In the genomic region with DNA sequence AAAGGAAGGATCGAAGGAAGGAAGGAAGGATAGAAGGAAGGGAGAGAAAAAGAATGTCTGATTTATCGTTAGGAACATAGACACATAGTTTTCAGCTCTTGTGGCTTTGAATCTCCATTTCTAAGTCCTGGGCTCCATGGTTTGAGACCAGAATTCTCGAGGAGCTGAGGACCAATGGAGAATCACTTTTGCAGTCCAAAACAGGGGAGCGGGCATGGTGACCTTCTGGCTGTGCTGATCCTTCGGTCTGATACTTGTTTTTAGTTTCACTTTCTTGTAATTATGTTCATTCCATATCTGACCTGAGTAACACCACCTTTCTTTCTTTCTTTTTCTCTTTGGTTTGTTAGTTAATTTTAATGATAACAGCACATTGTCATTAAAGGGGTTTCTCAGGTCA, we compare ENCODE assay signal across 11 mouse cellular contexts. TPM values are rescaled to one million over a fixed set of nuclear protein-coding genes. Genes with fewer than 3 reads are reported as not detected.
DNase-seq lines count a peak whose midpoint lies in the region; ATAC-seq and TF ChIP-seq lines count a peak whose summit lies in the region.
"Had no signal": no experiment of that assay in that cellular context is flagged by ENCODE, and none has a peak within 500 bp of the region (broad histone marks: within the 10 kb centered on the region; RNA-seq: fewer than 3 reads in every experiment).

No protein-coding gene starts in this region.

- no peak for ATAC-seq in kidney, embryonic 16.5 days (ENCODE audit: low FRiP score, low TSS enrichment)
- ATAC-seq in CD4-positive, CD25-positive, alpha-beta regulatory T cell, adult 4 months: peak; percentile 66
- ATAC-seq in liver, embryonic 16.5 days (ENCODE audit: low read depth): no peak
- ATAC-seq in cerebellum, adult (ENCODE audit: insufficient number of reproducible peaks, low FRiP score, low TSS enrichment): no peak
- ATAC-seq in midbrain, embryonic 13.5 days: no peak

- H3K9ac ChIP-seq in kidney, embryonic 16.5 days (replicated peaks; ENCODE audit: low read length): no peak overlapping the region
- no peak overlapping the region for H3K9ac ChIP-seq in liver, embryonic 16.5 days (ENCODE audit: low read depth, low read length)
- no peak overlapping the region for H3K9ac ChIP-seq in midbrain, embryonic 13.5 days (replicated peaks)

- peak overlapping the region; percentile 27; the same call in 1 of the 2 replicates for H3K4me2 ChIP-seq in kidney, embryonic 16.5 days (replicated peaks; ENCODE audit: low read depth, low read length)
- no peak overlapping the region; the same call in 1 of the 2 replicates for H3K4me2 ChIP-seq in liver, embryonic 16.5 days (ENCODE audit: low read depth, low read length)
- H3K4me2 ChIP-seq in midbrain, embryonic 13.5 days (replicated peaks): no peak overlapping the region
- H3K4me2 ChIP-seq: heart, embryonic 11.5 days; midbrain, embryonic 11.5 days had no signal

- no peaks in the 10 kb centered on the region for H3K9me3 ChIP-seq in kidney, embryonic 16.5 days (ENCODE audit: low read length)
- H3K9me3 ChIP-seq in liver, embryonic 16.5 days (replicated peaks; ENCODE audit: control insufficient read depth, low read length): no peaks in the 10 kb centered on the region
- no peaks in the 10 kb centered on the region for H3K9me3 ChIP-seq in midbrain, embryonic 13.5 days

- no peak overlapping the region for H3K4me3 ChIP-seq in kidney, embryonic 16.5 days (ENCODE audit: low read length)
- H3K4me3 ChIP-seq in cortical plate, adult 2 months (ENCODE audit: insufficient read depth, low read length): peak overlapping the region; percentile 18; the same call in 1 of the 2 replicates
- H3K4me3 ChIP-seq in liver, embryonic 16.5 days (ENCODE audit: low read depth, low read length): 0 out of 2 replicates have a peak overlapping the region, but pooled peaks have one; percentile 16
- no peak overlapping the region for H3K4me3 ChIP-seq in midbrain, embryonic 13.5 days (replicated peaks)

- WGBS in kidney, embryonic 16.5 days: 68% methylated on average over 5 of the region's 5 CpGs
- 47% methylated on average over 5 of the region's 5 CpGs for WGBS in liver, embryonic 16.5 days (ENCODE audit: insufficient replicate concordance)
- 69% methylated on average over 5 of the region's 5 CpGs for WGBS in midbrain, embryonic 13.5 days

- H3K4me1 ChIP-seq in kidney, embryonic 16.5 days (ENCODE audit: insufficient read depth, low read length): peaks cover 10% of the 10 kb centered on the region; the same call in 1 of the 2 replicates
- H3K4me1 ChIP-seq in cortical plate, adult 2 months (ENCODE audit: control insufficient read depth, insufficient read depth, low read length): peaks cover 6% of the 10 kb centered on the region; the same call in 1 of the 2 replicates
- no peaks in the 10 kb centered on the region for H3K4me1 ChIP-seq in liver, embryonic 16.5 days (ENCODE audit: control insufficient read depth, low read depth, low read length)
- H3K4me1 ChIP-seq in midbrain, embryonic 13.5 days (replicated peaks): peaks cover 18% of the 10 kb centered on the region

- no peak for TF ChIP-seq POLR2A in cortical plate, adult 2 months (IDR thresholded peaks at IDR 0.05; ENCODE audit: extremely low read depth, insufficient read depth, low read length)

- H3K27ac ChIP-seq in kidney, embryonic 16.5 days (ENCODE audit: low read length): no peak overlapping the region
- no peak overlapping the region for H3K27ac ChIP-seq in cortical plate, adult 2 months (ENCODE audit: insufficient read depth, low read length)
- no peak overlapping the region for H3K27ac ChIP-seq in liver, embryonic 16.5 days (ENCODE audit: low read length)
- no peak overlapping the region for H3K27ac ChIP-seq in midbrain, embryonic 13.5 days

- no peak for TF ChIP-seq CTCF in cortical plate, adult 2 months (IDR thresholded peaks at IDR 0.05; ENCODE audit: extremely low read depth, insufficient read depth, low read length)

- H3K36me3 ChIP-seq in kidney, embryonic 16.5 days (ENCODE audit: insufficient read depth, low read length): no peaks in the 10 kb centered on the region
- no peaks in the 10 kb centered on the region for H3K36me3 ChIP-seq in liver, embryonic 16.5 days (ENCODE audit: control insufficient read depth, insufficient read depth)
- no peaks in the 10 kb centered on the region for H3K36me3 ChIP-seq in midbrain, embryonic 13.5 days

- no peaks in the 10 kb centered on the region for H3K27me3 ChIP-seq in kidney, embryonic 16.5 days (ENCODE audit: insufficient read depth, low read length)
- no peaks in the 10 kb centered on the region for H3K27me3 ChIP-seq in liver, embryonic 16.5 days (ENCODE audit: control insufficient read depth, insufficient read depth, low read depth, low read length)
- no peaks in the 10 kb centered on the region for H3K27me3 ChIP-seq in midbrain, embryonic 13.5 days

- DNase-seq in kidney, postnatal 36 days: no peak
- DNase-seq in heart, adult 9 months (ENCODE audit: low spot score in 2 of 2): no peak
- DNase-seq: thymus, adult 18-20 months had no signal

RNA-seq across cellular contexts. Expression of a gene that starts 29.2 kb away (rescaled TPM):
- 130 and 138 TPM in 2 replicates for polyA plus RNA-seq in kidney, embryonic 16.5 days (2015; fragmentation: Nextera tagmentation; extraction: Ambion mirVana)
- polyA plus RNA-seq in CD4-positive, CD25-positive, alpha-beta regulatory T cell, adult 4 months (2017; shearing (Covaris generic)): 100 to 1,000 TPM; 196 to 205 TPM
- 104 and 107 TPM in 2 replicates for polyA plus RNA-seq in cortical plate, adult 2 months (2012; rRNA removed)
- polyA plus RNA-seq in liver, embryonic 16.5 days (2015; fragmentation: Nextera tagmentation; extraction: Ambion mirVana): 40.0 and 44.3 TPM in 2 replicates
- polyA plus RNA-seq in midbrain, embryonic 13.5 days (2015; fragmentation: Nextera tagmentation; extraction: Ambion mirVana): 225 and 231 TPM in 2 replicates

Comparison
In these comparisons a context has a peak if more than half of its experiments do, and no peak if none do; other contexts are left out.
1. H3K4me3 ChIP-seq: peak in cortical plate, adult 2 months (single experiment) and liver, embryonic 16.5 days (single experiment); none in kidney, embryonic 16.5 days (single experiment) and midbrain, embryonic 13.5 days (single experiment).